Mouse (Mus musculus) heart, adult 8-10 months (tissue): ENCODE results near the gene Gm6890. TPM values are rescaled to one million over a fixed set of nuclear protein-coding genes. Genes with fewer than 3 reads are reported as not detected.
"Not testable (repeated sequence)": the region's sequence is repeated elsewhere in the genome, so short reads cannot be mapped to it uniquely, and the experiment has no call there.

Source experiments
- DNase-seq: peaks from one replicate; pipeline ENCODE4 v3.0.0; 2022; ENCODE audit warnings: low spot score
- total RNA-seq, 4 experiments: library from RNA; stranded (reverse); gene quantifications; 2 replicates each; pipeline ENCODE4 v1.2.4; 2022

Gene Gm6890
- not detected for total RNA-seq

GRCm38 (mm10) chrX:74740627-74741026 is at the start of gene Gm6890:
Gm6890 (plus strand) TSS chrX:74740927.
- DNase-seq = not testable (repeated sequence)

- not testable (repeated sequence) for DNase-seq
These were observed 14.5 kb upstream of the Gm6890 start for GRCm38 (mm10) chrX:74726195-74726594.

- DNase-seq = not testable (repeated sequence)
These were observed 30.0 kb downstream of the Gm6890 start for GRCm38 (mm10) chrX:74770715-74771114.

Other genes starting within 250 kb of the Gm6890 start
- not detected for gene Olfr1326-ps1, start 166.0 kb upstream of the Gm6890 start, total RNA-seq
- gene Olfr1325, start 148.2 kb upstream of the Gm6890 start, total RNA-seq = not detected
- gene Gm5640, start 95.3 kb upstream of the Gm6890 start, total RNA-seq = under 1 TPM in 3 of 4 experiments, not detected in 1; 0.22 to 0.65 (median 0.30) TPM
- gene Gm5936, start 96.3 kb downstream of the Gm6890 start, total RNA-seq = not detected